Mouse (Mus musculus) hindbrain, postnatal 0 days (tissue): ENCODE measurements around the gene Secisbp2. TPM values are rescaled to one million over a fixed set of nuclear protein-coding genes. Genes with fewer than 3 reads are reported as not detected.

Experiments
- ATAC-seq: fragments of 200-750 bp; cut with Nextera tagmentation; 2 replicates; pipeline ENCODE4 v1.8.0; 2017; ENCODE audit warnings: mild to moderate bottlenecking, moderate TSS enrichment, moderate library complexity
- DNase-seq: peaks from one replicate; pipeline ENCODE4 v3.0.0-alpha.2; 2015; ENCODE audit warnings: low spot score
- H3K27ac ChIP-seq: fragments of 300-500 bp; sonication (generic); 2 replicates; pipeline ENCODE4 v1.5.1; 2014; ENCODE audit warnings: mild to moderate bottlenecking
- H3K27me3 ChIP-seq: fragments of 300-500 bp; sonication (generic); 2 replicates; pipeline ENCODE4 v1.6.1; 2014; ENCODE audit warnings: low read length, mixed read lengths; ENCODE audit not compliant: insufficient read depth
- H3K36me3 ChIP-seq: fragments of 300-500 bp; sonication (generic); 2 replicates; pipeline ENCODE4 v1.6.1; 2014; ENCODE audit warnings: low read length, mixed read lengths; ENCODE audit not compliant: insufficient read depth
- H3K4me1 ChIP-seq: fragments of 300-500 bp; sonication (generic); 2 replicates; pipeline ENCODE4 v1.6.1; 2014; ENCODE audit warnings: antibody characterized with exemption, low read length, mixed read lengths; ENCODE audit not compliant: insufficient read depth
- H3K4me2 ChIP-seq: fragments of 300-500 bp; sonication (generic); 2 replicates; pipeline ENCODE4 v1.6.1; 2014; ENCODE audit warnings: low read depth, mild to moderate bottlenecking, low read length, moderate library complexity, mixed read lengths
- H3K4me3 ChIP-seq: fragments of 300-500 bp; sonication (generic); 2 replicates; pipeline ENCODE4 v1.5.1; 2014; ENCODE audit warnings: low read length
- H3K9ac ChIP-seq: fragments of 300-500 bp; sonication (generic); replicated peaks from 2 replicates; pipeline ENCODE4 v1.6.1; 2014; ENCODE audit warnings: mild to moderate bottlenecking, low read length, moderate library complexity, mixed read lengths
- H3K9me3 ChIP-seq: fragments of 300-500 bp; sonication (generic); 2 replicates; pipeline ENCODE4 v1.6.1; 2016; ENCODE audit warnings: low read length, mixed read lengths
- CTCF ChIP-seq: IDR thresholded peaks from 2 replicates; pipeline ENCODE4 v1.5.1; 2016; ENCODE audit warnings: antibody characterized with exemption, control low read depth, low read depth
- WGBS: fragments of 180-500 bp; shearing (Covaris S2); extraction: QIAGEN DNeasy Blood & Tissue Kit; methylation state at CpG from one replicate; pipeline ENCODE4 v1.1.7; 2014; 5-methylcytosine and 5-hydroxymethylcytosine counted together
- polyA plus RNA-seq: library from polyadenylated mRNA; unstranded; fragments of >200 nt; fragmentation: Nextera tagmentation; extraction: Ambion mirVana; gene quantifications from 2 replicates; pipeline ENCODE4 v1.2.1, GENCODE M21; 2015
- total RNA-seq: library from RNA; depleted of rRNA; stranded (reverse); fragments of >200 nt; gene quantifications from 2 replicates; pipeline ENCODE4 v1.2.3, GENCODE M21; 2014; rRNA removed

Secisbp2 gene
- total and polyA plus RNA-seq, 2 experiments from 2014 or later = 13.7 to 21.8 TPM

DNA sequence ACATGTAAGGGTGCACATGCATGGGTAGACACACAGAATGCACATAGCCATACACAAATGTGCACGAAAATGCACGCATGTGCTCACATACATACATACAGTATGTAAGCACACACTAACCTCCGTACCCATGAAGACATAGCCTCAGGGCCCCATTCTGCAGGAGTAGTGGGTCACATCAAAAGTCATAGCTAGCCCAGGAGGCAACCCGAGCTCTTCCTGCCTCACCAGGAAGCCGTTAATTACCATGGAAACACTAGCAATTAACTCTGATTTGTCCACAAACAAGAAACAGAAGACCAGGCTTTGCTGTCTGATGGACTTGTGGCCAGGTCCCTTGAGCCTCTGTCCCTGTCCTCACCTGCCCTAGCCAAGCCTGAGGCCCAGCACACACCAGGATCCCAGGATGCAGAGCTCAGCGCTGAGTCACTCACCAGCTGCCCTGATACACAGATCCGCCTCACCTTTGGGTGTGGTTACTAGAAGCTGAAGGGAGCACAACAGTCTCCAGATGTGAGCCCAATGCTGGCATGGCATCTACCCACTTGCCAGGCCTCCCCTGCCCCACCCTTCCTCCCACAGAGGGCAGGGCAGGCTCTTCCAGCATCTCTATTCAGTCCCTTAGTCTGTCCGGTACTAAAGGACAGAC lies 74.6 kb downstream of the Secisbp2 start:
- DNase-seq (no peak), ATAC-seq (no peak)
- Histone ChIP-seq H3K9ac (no peak overlapping the region), H3K27ac (no peak overlapping the region), H3K4me1 (0 out of 2 replicates have a peak, but pooled peaks cover 3% of the 10 kb centered on the region), H3K36me3 (0 out of 2 replicates have a peak, but pooled peaks cover 3% of the 10 kb centered on the region), H3K9me3 (no peaks in the 10 kb centered on the region), H3K27me3 (no peaks in the 10 kb centered on the region), H3K4me2 (no peak overlapping the region), H3K4me3 (no peak overlapping the region)
- TF ChIP-seq CTCF = no peak
- 68% methylated on average over 8 of the region's 8 CpGs for WGBS

GRCm38 (mm10) chr13:51727364-51727763 lies 75.9 kb downstream of the Secisbp2 start:
- no peak for ATAC-seq
- Histone ChIP-seq H3K4me1 (0 out of 2 replicates have a peak, but pooled peaks cover 6% of the 10 kb centered on the region), H3K36me3 (0 out of 2 replicates have a peak, but pooled peaks cover 3% of the 10 kb centered on the region), H3K9ac (no peak overlapping the region), H3K27ac (no peak overlapping the region), H3K4me2 (no peak overlapping the region), H3K27me3 (no peaks in the 10 kb centered on the region), H3K4me3 (no peak overlapping the region), H3K9me3 (no peaks in the 10 kb centered on the region)
- 71% methylated on average over 6 of the region's 7 CpGs for WGBS
- no peak for DNase-seq
- no peak for TF ChIP-seq CTCF

DNA sequence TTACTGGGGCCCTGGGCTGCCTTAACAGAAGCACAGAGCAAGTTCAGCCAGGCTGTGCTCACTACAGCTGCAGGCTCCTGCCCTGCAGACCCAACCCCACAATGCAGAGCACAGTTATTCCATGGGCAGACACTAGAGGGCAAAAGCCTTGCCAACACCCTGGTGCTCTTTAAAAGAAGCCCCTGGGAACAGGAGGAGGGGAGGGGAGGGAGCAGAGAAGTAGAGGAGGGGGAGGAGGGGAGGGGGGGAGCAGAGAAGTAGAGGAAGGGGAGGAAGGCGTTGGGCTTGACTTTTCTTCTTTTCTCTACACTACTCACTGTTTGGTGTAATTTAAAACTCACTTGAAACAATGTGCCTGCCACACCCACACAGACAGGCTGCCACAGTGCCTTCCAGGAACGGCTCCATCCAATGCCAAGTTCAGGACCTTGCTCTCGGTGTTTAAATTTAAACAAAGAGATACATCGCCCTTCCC lies 78.4 kb downstream of the Secisbp2 start:
- H3K36me3 ChIP-seq = no peaks in the 10 kb centered on the region
- H3K9ac ChIP-seq = no peak overlapping the region
- peak; percentile 68 for DNase-seq
- H3K4me2 ChIP-seq = no peak overlapping the region
- peak; percentile 60 for TF ChIP-seq CTCF
- H3K4me3 ChIP-seq = no peak overlapping the region
- 0 out of 2 replicates have a peak, but pooled peaks cover 8% of the 10 kb centered on the region for H3K4me1 ChIP-seq
- H3K27ac ChIP-seq = no peak overlapping the region
- H3K27me3 ChIP-seq = no peaks in the 10 kb centered on the region
- H3K9me3 ChIP-seq = no peaks in the 10 kb centered on the region
- ATAC-seq = peak; percentile 58
- 16% methylated on average over 4 of the region's 4 CpGs for WGBS

GRCm38 (mm10) chr13:51731474-51731873 lies 80.0 kb downstream of the Secisbp2 start:
- no peaks in the 10 kb centered on the region for H3K27me3 ChIP-seq
- DNase-seq (peak; percentile 34), ATAC-seq (peak; percentile 30; the same call in 1 of the 2 replicates)
- TF ChIP-seq CTCF = no peak
- H3K9me3 ChIP-seq = no peaks in the 10 kb centered on the region
- H3K9ac ChIP-seq = no peak overlapping the region
- H3K27ac ChIP-seq = no peak overlapping the region
- H3K4me3 ChIP-seq = no peak overlapping the region
- H3K4me2 ChIP-seq = no peak overlapping the region
- 86% methylated on average over 7 of the region's 7 CpGs for WGBS
- H3K4me1 ChIP-seq = 0 out of 2 replicates have a peak, but pooled peaks cover 8% of the 10 kb centered on the region
- H3K36me3 ChIP-seq = no peaks in the 10 kb centered on the region

- Histone ChIP-seq H3K9me3 (no peaks in the 10 kb centered on the region), H3K36me3 (no peaks in the 10 kb centered on the region), H3K9ac (no peak overlapping the region), H3K4me3 (no peak overlapping the region), H3K27me3 (no peaks in the 10 kb centered on the region), H3K27ac (peak overlapping the region; percentile 12; the same call in 1 of the 2 replicates), H3K4me1 (0 out of 2 replicates have a peak, but pooled peaks cover 8% of the 10 kb centered on the region), H3K4me2 (no peak overlapping the region)
- ATAC-seq = peak; percentile 19; the same call in 1 of the 2 replicates
- TF ChIP-seq CTCF = no peak
- DNase-seq = no peak
- 57% methylated on average over 14 of the region's 14 CpGs for WGBS
These were observed 80.7 kb downstream of the Secisbp2 start for GRCm38 (mm10) chr13:51732097-51732664.

Other genes starting within 250 kb of the Secisbp2 start
- gene S1pr3, start 243.1 kb upstream of the Secisbp2 start, total RNA-seq = 8.6 and 8.9 TPM in 2 replicates
- 8.5 and 9.4 TPM in 2 replicates for gene S1pr3, start 243.1 kb upstream of the Secisbp2 start, polyA plus RNA-seq
- 111 and 122 TPM in 2 replicates for gene Shc3, start 82.3 kb upstream of the Secisbp2 start, total RNA-seq
- gene Shc3, start 82.3 kb upstream of the Secisbp2 start, polyA plus RNA-seq = 8.5 and 9.1 TPM in 2 replicates
- 40.0 and 41.0 TPM in 2 replicates for gene Cks2, start 6.5 kb upstream of the Secisbp2 start, total RNA-seq
- 58.6 and 69.4 TPM in 2 replicates for gene Cks2, start 6.5 kb upstream of the Secisbp2 start, polyA plus RNA-seq
- gene Sema4d, start 142.1 kb downstream of the Secisbp2 start, total RNA-seq = 19.7 and 33.1 TPM in 2 replicates
- 13.7 and 15.0 TPM in 2 replicates for gene Sema4d, start 142.1 kb downstream of the Secisbp2 start, polyA plus RNA-seq
- 18.3 and 19.0 TPM in 2 replicates for gene Gadd45g, start 195.0 kb downstream of the Secisbp2 start, total RNA-seq
- 38.6 and 43.3 TPM in 2 replicates for gene Gadd45g, start 195.0 kb downstream of the Secisbp2 start, polyA plus RNA-seq